Mouse (Mus musculus) intestine, postnatal 0 days (tissue): Measurements from ENCODE around the gene Hpcal1. TPM values are rescaled to one million over a fixed set of nuclear protein-coding genes. Genes with fewer than 3 reads are reported as not detected.

Source experiments
- ATAC-seq: fragments of 200-750 bp; cut with Nextera tagmentation; 2 replicates; pipeline ENCODE4 v1.8.0; 2017; ENCODE audit warnings: mild to moderate bottlenecking, moderate TSS enrichment, moderate library complexity
- H3K27ac ChIP-seq: fragments of 300-500 bp; sonication (generic); 2 replicates; pipeline ENCODE4 v1.5.1; 2014; ENCODE audit warnings: mild to moderate bottlenecking, low read depth, low read length, moderate library complexity
- H3K27me3 ChIP-seq: fragments of 300-500 bp; sonication (generic); replicated peaks from 2 replicates; pipeline ENCODE4 v1.6.1; 2014; ENCODE audit warnings: low read length, mixed read lengths; ENCODE audit not compliant: control insufficient read depth, insufficient read depth
- H3K36me3 ChIP-seq: fragments of 300-500 bp; sonication (generic); 2 replicates; pipeline ENCODE4 v1.6.1; 2014; ENCODE audit warnings: mild to moderate bottlenecking, moderate library complexity; ENCODE audit not compliant: control insufficient read depth, insufficient read depth
- H3K4me1 ChIP-seq: fragments of 300-500 bp; sonication (generic); replicated peaks from 2 replicates; pipeline ENCODE4 v1.6.1; 2014; ENCODE audit warnings: antibody characterized with exemption, low read length, mixed read lengths; ENCODE audit not compliant: control insufficient read depth, insufficient read depth
- H3K4me2 ChIP-seq: fragments of 300-500 bp; sonication (generic); replicated peaks from 2 replicates; pipeline ENCODE4 v1.6.1; 2014; ENCODE audit warnings: low read depth, mild to moderate bottlenecking, moderate library complexity
- H3K4me3 ChIP-seq: fragments of 300-500 bp; sonication (generic); 2 replicates; pipeline ENCODE4 v1.5.1; 2014; ENCODE audit warnings: low read depth, low read length
- H3K9ac ChIP-seq: fragments of 300-500 bp; sonication (generic); 2 replicates; pipeline ENCODE4 v1.6.1; 2014; ENCODE audit warnings: mild to moderate bottlenecking, low read depth, low read length
- H3K9me3 ChIP-seq: fragments of 300-500 bp; sonication (generic); 2 replicates; pipeline ENCODE4 v1.6.1; 2016; ENCODE audit warnings: mixed run types; ENCODE audit not compliant: control insufficient read depth
- CTCF ChIP-seq: sonication (generic); IDR thresholded peaks from 2 replicates; pipeline ENCODE4 v1.5.1; 2016; ENCODE audit warnings: low read depth, mild to moderate bottlenecking, control low read depth, antibody characterized with exemption, moderate library complexity
- WGBS: fragments of 180-500 bp; shearing (Covaris S2); extraction: QIAGEN DNeasy Blood & Tissue Kit; methylation state at CpG from one replicate; pipeline ENCODE4 v1.1.7; 2014; 5-methylcytosine and 5-hydroxymethylcytosine counted together
- polyA plus RNA-seq: library from polyadenylated mRNA; unstranded; fragments of >200 nt; fragmentation: Nextera tagmentation; extraction: Ambion mirVana; gene quantifications from 2 replicates; pipeline ENCODE4 v1.2.1, GENCODE M21; 2015

Hpcal1 gene
- polyA plus RNA-seq, 1 experiment from 2014 or later = 32.3 TPM

- Histone ChIP-seq H3K4me1 (peaks cover 8% of the 10 kb centered on the region; the same call in 1 of the 2 replicates), H3K4me3 (peak overlapping the region; percentile 85), H3K36me3 (no peaks in the 10 kb centered on the region), H3K27me3 (no peaks in the 10 kb centered on the region), H3K4me2 (peak overlapping the region; percentile 96), H3K27ac (peak overlapping the region; percentile 50), H3K9me3 (no peaks in the 10 kb centered on the region), H3K9ac (peak overlapping the region; percentile 66)
- WGBS = under 1% methylated on average over 30 of the region's 30 CpGs
- no peak for ATAC-seq
- TF ChIP-seq CTCF = no peak
Observed at GRCm38 (mm10) chr12:17691320-17691876, 742 bp downstream of the Hpcal1 start.

GRCm38 (mm10) chr12:17691891-17692321 is 1.2 kb downstream of the Hpcal1 start:
- Histone ChIP-seq H3K27ac (peak overlapping the region; percentile 50), H3K36me3 (no peaks in the 10 kb centered on the region), H3K4me1 (peaks cover 8% of the 10 kb centered on the region; the same call in 1 of the 2 replicates), H3K9me3 (no peaks in the 10 kb centered on the region), H3K27me3 (no peaks in the 10 kb centered on the region), H3K9ac (peak overlapping the region; percentile 66), H3K4me2 (peak overlapping the region; percentile 96), H3K4me3 (peak overlapping the region; percentile 85)
- under 1% methylated on average over 23 of the region's 23 CpGs for WGBS
- TF ChIP-seq CTCF = no peak
- no peak for ATAC-seq

- TF ChIP-seq CTCF = no peak
- Histone ChIP-seq H3K4me1 (peaks cover 8% of the 10 kb centered on the region; the same call in 1 of the 2 replicates), H3K9me3 (no peaks in the 10 kb centered on the region), H3K4me2 (peak overlapping the region; percentile 96), H3K36me3 (no peaks in the 10 kb centered on the region), H3K4me3 (peak overlapping the region; percentile 85), H3K27ac (peak overlapping the region; percentile 50; the same call in 1 of the 2 replicates), H3K27me3 (no peaks in the 10 kb centered on the region), H3K9ac (peak overlapping the region; percentile 66; the same call in 1 of the 2 replicates)
- WGBS = 36% methylated on average over 5 of the region's 5 CpGs
- ATAC-seq = no peak
Observed at GRCm38 (mm10) chr12:17692356-17692755, 1.7 kb downstream of the Hpcal1 start.

- Histone ChIP-seq H3K27me3 (no peaks in the 10 kb centered on the region), H3K27ac (no peak overlapping the region), H3K4me3 (peak overlapping the region; percentile 85; the same call in 1 of the 2 replicates), H3K36me3 (no peaks in the 10 kb centered on the region), H3K9me3 (no peaks in the 10 kb centered on the region), H3K4me2 (peak overlapping the region; percentile 96), H3K9ac (no peak overlapping the region), H3K4me1 (peaks cover 8% of the 10 kb centered on the region; the same call in 1 of the 2 replicates)
- no peak for ATAC-seq
- TF ChIP-seq CTCF = no peak
- WGBS = 28% methylated on average over 4 of the region's 4 CpGs
Observed at GRCm38 (mm10) chr12:17692953-17693352, 2.3 kb downstream of the Hpcal1 start.

- Histone ChIP-seq H3K4me1 (peaks cover 8% of the 10 kb centered on the region; the same call in 1 of the 2 replicates), H3K4me3 (no peak overlapping the region), H3K27me3 (no peaks in the 10 kb centered on the region), H3K4me2 (no peak overlapping the region), H3K9ac (no peak overlapping the region), H3K9me3 (no peaks in the 10 kb centered on the region), H3K27ac (no peak overlapping the region), H3K36me3 (no peaks in the 10 kb centered on the region)
- no peak for TF ChIP-seq CTCF
- ATAC-seq = 0 out of 2 replicates have a peak, but pooled peaks have one; percentile 7
- 50% methylated on average over 1 of the region's 1 CpGs for WGBS
Observed at GRCm38 (mm10) chr12:17694589-17695115, 4.0 kb downstream of the Hpcal1 start.

- Histone ChIP-seq H3K36me3 (no peaks in the 10 kb centered on the region), H3K4me2 (no peak overlapping the region), H3K4me1 (peaks cover 15% of the 10 kb centered on the region; the same call in 1 of the 2 replicates), H3K9me3 (no peaks in the 10 kb centered on the region), H3K4me3 (no peak overlapping the region), H3K27ac (no peak overlapping the region), H3K27me3 (no peaks in the 10 kb centered on the region), H3K9ac (no peak overlapping the region)
- no peak for ATAC-seq
- TF ChIP-seq CTCF = no peak
- WGBS = 94% methylated on average over 7 of the region's 7 CpGs
Observed at GRCm38 (mm10) chr12:17696395-17696794, 5.7 kb downstream of the Hpcal1 start.
